Mouse (Mus musculus) thymus, adult 2 months (tissue): Measurements from ENCODE around the gene Haus5.

Experiments
- CTCF ChIP-seq: fragments of 200-500 bp; IDR thresholded peaks from 2 replicates; pipeline ENCODE4 v1.5.1; 2012; ENCODE audit warnings: mild to moderate bottlenecking, control low read depth, low read length, moderate library complexity, borderline replicate concordance; ENCODE audit not compliant: control insufficient read depth, poor library complexity, insufficient read depth; ENCODE audit errors: extremely low read depth
- POLR2A ChIP-seq: fragments of 200-500 bp; IDR thresholded peaks from 2 replicates; pipeline ENCODE4 v1.6.1; 2012; ENCODE audit warnings: mild to moderate bottlenecking, low read length, control low read depth, moderate library complexity; ENCODE audit not compliant: control insufficient read depth, poor library complexity, insufficient read depth; ENCODE audit errors: extremely low read depth

DNA sequence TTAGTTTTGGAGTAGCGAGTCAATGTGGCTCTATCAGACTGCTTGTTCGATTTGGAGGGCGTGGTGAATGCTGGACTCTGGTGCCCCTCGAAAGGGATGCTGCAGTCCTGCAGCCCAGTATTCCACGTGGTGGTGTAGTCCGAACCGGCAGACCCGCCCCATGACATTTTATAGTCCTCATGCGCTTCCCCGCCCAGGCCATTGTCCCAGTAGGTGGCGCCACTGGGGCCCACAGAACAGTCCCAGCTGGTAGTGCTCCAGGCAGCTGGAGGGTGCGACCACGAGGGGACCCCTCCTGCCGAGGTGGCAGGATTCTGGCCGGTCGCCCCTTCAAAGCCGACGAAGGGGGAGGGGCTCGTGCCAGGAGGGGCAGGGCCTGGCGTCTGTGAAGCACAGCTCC lies 30.2 kb downstream of the Haus5 start:
- TF ChIP-seq CTCF (peak; percentile 71; the same call in 1 of the 2 replicates), POLR2A (no peak)
